Mouse (Mus musculus): Measurements from ENCODE around the gene Radil. TPM values are rescaled to one million over a fixed set of nuclear protein-coding genes. Genes with fewer than 3 reads are reported as not detected.
A peak's percentile ranks its signal among the peaks of the same experiment; 100 is the strongest.

Radil gene
- total RNA-seq, 2 experiments from 2014 or later: 2.0 to 2.4 TPM

DNA sequence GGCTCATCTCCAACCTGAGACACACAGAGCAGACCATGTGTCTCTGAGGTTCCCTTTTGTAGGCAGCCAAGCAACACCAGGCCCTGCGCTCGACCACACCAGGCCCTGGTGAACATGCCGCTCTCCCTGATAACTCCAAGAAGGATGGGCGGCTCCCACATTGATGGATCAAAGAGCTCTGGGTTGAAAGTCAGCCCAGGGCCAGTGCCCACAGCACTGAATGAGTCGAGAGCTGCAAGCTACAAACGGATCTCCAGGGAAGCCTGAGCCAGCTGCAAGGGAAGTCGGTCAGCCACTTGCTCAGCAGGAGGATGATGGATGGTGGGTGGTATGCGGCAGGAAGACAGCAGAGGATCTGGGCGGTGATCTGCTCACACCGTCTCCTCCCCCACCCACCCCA is 93.6 kb downstream of the Radil start:
- intact Hi-C loops (cut with DNase I): no loop called here
- no peak for DNase-seq (ENCODE audit: low spot score)

DNA sequence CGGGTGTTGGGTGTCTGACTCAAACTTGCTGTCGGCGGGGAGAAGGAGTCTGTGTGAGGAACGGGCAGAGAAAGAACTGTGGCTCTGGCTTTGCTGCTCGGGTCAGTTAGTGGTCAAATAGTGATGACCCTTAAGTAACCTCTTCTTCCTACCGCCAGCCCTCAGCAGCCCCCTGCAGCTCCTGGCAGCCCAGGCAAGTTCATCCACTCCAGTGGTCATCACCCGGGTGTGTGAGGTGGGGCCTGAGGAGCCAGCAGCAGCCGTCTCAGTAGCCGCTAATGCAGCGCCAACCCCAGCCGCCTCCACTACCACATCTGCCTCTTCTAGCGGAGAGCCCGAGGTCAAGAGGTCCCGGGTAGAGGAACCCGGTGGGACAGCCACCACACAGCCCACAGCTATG is 94.6 kb downstream of the Radil start:
- no peak for DNase-seq (ENCODE audit: low spot score)
- intact Hi-C loops (cut with DNase I): no loop called here

DNA sequence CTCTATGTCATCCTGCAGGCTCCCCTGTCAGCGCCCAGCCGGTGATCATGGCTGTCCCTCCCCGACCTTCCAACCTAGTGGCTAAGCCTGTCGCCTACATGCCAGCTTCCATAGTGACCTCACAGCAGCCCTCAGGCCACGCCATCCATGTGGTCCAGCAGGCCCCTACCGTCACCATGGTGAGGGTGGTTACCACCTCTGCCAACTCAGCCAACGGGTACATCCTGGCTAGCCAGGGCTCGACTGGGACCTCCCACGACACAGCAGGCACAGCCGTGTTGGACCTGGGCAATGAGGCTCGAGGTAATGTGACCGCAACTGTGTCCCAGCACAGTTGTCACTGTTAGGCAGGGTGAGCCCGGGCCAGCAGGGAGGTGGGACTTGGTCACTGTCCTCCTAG is 97.2 kb downstream of the Radil start:
- intact Hi-C loops (cut with DNase I): no loop called here
- no peak for DNase-seq (ENCODE audit: low spot score)

DNA sequence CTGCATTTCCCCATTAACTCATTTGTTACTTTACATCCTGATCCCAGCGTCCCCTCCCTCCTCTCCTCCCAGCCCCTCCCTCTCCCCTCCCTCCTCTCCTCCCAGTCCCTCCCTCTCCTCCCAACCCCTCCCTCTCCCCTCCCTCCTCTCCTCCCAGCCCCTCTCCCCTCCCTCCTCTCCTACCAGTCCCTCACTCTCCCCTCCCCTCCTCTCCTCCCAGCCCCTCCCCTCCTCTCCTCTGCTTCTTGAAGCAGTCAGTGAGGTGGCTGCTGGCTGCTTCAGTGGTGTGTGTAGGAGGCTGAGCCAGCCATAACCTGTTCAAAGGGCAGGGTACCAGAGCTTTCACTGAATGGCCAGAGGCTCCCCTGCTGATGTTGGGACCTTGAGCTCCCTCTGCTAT is 99.1 kb downstream of the Radil start:
- no peak for DNase-seq (ENCODE audit: low spot score)
- intact Hi-C loops (cut with DNase I): no loop called here

DNA sequence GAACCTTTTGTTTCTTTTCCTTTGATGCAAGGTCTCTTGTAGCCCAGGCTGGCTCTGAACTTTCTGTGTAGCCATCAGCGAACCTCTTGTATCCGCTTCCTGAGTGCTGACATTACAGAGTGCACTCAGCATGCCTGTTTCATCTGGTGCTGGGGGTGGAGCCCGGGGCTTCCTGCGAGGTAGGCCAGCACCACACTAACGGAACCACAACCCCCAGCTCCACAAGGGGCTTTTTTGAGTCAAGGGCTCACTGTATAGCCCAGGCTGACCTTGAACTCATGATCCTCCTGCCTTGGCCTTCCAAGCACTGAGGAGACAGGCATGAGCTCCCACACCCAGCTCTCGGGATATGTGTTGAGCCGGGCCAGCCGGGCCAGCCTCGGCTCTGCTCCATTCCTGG is 100.1 kb downstream of the Radil start:
- intact Hi-C loops (cut with DNase I): no loop called here
- DNase-seq (ENCODE audit: low spot score): no peak

DNA sequence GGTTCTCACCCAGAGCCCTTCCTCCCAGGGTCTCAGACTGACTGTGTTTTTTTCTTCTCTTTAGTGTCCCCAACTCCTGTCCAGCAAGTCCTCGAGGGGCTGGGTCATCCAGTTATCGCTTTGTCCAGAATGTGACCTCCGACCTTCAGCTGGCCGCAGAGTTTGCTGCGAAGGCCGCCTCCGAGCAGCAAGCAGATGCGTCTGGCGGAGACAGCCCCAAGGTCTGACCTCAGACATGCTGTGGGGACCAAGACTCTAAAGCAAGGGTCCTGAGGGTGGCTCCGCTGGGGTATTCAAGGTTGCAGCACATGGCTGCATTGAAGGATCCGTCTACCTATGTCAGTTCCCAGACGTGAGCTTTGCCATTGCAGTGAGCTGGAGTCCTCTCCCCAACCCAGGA is 102.3 kb downstream of the Radil start:
- no peak for DNase-seq (ENCODE audit: low spot score)
- intact Hi-C loops (cut with DNase I): loop anchor here (1.0 to 10.0 kb wide), 3 partner anchors 81 to 1604 kb away; no protein-coding TSS in a partner anchor

DNA sequence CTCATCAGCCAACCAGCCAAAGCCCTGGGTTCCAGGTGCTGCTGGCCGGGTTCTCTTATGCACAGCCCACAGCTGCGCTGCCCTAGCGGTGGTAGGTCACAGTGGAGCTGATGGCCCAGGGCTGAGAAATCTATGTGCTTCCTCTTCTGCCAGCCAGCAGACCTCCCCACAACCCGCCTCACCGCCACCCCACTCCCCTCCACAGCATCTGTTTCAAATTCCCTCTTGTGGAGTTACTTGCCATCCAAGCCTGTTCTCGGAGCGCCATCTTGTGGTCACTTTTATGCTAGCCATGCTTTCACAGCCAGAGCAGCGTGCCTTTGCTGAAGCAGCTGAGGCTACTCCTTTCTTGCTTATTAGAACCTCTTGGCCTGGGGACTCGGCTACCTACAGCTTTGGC is 102.8 kb downstream of the Radil start:
- intact Hi-C loops (cut with DNase I): loop anchor here (1.0 to 10.0 kb wide), 3 partner anchors 81 to 1603 kb away; no protein-coding TSS in a partner anchor
- DNase-seq (ENCODE audit: low spot score): peak; percentile 61

DNA sequence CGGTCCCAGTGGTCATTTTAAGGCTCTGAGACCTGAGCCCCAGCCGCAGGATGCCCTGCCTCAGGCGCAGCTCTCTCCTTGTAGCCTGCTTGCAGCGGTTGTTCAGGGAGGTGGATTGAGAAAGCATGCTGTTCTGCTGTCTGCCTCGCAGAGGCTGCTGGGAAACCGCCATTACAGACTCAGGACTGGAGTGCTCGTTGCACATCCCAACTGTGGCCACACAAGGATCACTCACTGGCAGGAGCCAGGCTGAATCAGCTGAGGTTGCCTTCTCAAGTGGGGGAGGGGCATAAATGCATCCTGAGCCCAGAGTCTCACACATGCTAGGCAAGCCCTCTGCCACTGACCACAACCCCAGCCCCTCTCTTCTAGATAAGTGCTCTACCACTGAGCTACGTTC is 105.2 kb downstream of the Radil start:
- DNase-seq (ENCODE audit: low spot score): no peak
- intact Hi-C loops (cut with DNase I): loop anchor here (1.0 to 10.0 kb wide), 2 partner anchors 77 to 1601 kb away; no protein-coding TSS in a partner anchor

DNA sequence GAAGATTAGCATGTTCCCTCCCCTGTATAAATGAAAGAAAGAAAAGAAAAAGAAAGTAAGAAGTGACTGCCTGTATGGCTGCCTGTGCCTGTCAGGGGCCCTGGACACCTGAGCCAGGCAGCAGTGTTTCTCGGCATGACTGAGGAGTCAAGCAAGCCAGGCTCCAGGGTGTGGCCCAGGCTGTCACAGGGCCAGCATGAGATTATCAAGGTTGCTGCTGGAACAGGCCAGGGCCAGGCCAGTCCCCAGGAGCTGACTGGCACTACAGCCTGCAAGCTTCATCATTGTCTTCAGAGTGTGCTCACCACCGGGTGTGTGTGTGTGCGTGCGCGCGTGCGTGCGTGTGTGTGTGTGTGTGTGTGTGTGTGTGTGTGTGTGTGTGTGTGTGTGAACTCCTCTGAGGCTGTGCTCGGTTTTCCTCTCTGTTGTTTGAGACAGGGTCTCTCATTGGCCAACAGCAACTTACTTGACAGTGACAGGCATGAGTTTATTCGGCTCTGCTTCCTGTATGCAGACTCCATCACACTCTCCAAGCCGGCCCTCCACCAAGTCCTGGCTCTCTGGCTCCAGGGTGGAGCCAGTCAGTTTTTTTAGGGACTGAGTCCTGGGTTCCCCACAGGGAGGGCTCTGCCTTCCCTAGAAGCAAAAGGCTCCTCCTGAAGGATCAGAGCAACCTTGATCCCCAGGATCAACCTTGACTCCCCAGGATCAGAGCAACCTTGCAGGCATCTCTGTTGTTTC is 105.9 kb downstream of the Radil start:
- intact Hi-C loops (cut with DNase I): loop anchor here (1.0 to 10.0 kb wide), 2 partner anchors 77 to 1600 kb away; no protein-coding TSS in a partner anchor
- no peak for DNase-seq (ENCODE audit: low spot score)

DNA sequence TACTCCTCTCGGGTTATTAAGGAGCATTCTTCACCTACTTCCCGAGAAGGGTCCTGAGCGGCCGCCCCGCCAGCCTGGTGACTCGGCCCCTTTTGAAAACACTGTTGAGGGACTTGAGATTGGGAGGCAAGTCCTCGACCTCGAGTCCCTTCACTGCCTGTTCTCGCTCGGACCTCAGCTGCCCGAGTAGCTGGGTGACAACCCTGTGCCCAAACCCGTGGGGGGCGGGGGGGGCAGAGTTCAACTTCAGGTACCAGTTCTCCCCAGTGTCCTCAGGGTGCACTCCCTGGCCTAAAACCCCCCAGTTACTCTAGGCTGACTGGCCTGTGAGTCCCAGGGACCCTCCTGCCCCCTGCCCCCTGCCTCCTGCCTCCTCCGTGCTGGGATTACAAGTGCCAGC is 106.9 kb downstream of the Radil start:
- intact Hi-C loops (cut with DNase I): loop anchor here (10.0 kb wide), 1 partner anchor 1599 kb away; no protein-coding TSS in a partner anchor
- no peak for DNase-seq (ENCODE audit: low spot score)

DNA sequence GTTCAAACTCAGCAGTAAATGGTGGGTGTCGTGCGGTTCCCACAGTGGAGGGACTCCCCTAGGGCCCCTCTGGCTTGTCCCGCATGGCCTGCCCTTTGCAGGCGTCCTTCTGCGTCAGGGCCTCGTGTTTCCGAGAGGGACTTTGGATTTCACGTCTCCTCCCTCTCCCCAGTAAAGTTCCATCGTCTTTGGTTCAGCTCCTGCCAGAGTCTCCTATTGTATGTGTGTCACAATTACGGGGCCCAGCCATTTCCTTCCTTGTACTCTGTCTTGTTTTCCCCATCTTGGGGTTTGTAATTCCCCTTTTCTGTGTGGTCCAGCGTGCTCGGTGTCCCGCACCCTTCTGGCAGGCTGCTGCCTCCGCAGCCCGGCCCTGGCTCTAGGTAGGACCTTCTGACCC is 107.4 kb downstream of the Radil start:
- DNase-seq (ENCODE audit: low spot score): no peak
- intact Hi-C loops (cut with DNase I): loop anchor here (10.0 kb wide), 1 partner anchor 1599 kb away; no protein-coding TSS in a partner anchor

DNA sequence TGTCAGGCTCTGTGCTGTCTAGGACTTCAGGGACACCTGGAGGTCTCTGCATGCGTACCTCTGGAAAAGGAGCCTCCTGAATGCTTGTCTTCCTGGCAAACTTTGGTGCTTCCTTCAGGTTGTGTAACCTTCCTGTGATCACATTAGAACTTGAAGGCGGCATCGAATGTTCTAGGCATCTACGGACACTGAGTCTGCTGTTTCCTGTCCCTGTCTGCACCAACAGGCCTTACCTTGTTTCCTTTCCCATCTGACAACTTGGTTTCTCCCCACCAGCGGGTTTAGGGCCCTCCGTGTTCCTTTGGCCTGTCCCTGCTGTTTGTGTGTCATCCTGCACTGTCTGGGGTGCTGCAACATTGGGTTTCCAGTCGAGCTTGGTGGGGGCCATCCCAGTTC is 108.9 kb downstream of the Radil start:
- DNase-seq (ENCODE audit: low spot score): no peak
- intact Hi-C loops (cut with DNase I): loop anchor here (1.0 to 10.0 kb wide), 2 partner anchors 21 to 1597 kb away; partner anchors contain the start of gene Ap5z1

DNA sequence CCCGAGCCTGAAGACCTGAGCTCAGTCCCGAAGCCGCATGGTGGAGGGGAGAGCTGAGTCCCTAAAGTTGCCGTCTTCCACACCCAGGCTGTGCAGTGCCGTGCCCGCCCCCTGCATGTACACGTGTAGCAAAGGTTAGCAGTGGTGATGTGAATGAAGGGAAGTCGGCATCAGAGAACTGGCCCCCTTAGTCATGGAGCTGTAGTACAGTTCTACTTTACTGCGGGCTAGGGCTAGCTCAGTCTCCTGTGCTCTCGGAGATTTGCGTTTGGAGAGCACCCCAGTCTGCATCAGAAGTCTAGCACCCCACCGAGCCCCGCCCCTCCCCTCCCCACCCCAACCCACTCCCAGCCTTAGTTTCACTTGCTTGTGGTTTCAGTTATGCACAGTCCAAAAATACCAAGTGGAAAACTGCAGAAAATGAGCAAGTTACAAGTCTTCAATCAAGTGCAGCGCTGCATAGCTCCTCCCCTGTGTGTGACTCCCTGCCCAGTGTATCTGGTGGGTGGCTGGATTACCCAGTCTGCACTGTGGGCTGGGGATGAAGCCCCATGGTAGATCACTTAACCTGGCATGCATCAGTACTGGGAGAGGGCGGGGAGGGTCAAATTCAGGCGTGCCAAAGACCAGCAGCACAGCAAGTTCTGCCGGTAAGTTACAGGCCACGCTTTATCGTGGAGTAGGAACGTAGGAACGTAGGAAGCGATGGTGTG is 109.4 kb downstream of the Radil start:
- intact Hi-C loops (cut with DNase I): loop anchor here (1.0 to 10.0 kb wide), 3 partner anchors 22 to 1597 kb away; partner anchors contain the start of gene Ap5z1
- no peak for DNase-seq (ENCODE audit: low spot score)

DNA sequence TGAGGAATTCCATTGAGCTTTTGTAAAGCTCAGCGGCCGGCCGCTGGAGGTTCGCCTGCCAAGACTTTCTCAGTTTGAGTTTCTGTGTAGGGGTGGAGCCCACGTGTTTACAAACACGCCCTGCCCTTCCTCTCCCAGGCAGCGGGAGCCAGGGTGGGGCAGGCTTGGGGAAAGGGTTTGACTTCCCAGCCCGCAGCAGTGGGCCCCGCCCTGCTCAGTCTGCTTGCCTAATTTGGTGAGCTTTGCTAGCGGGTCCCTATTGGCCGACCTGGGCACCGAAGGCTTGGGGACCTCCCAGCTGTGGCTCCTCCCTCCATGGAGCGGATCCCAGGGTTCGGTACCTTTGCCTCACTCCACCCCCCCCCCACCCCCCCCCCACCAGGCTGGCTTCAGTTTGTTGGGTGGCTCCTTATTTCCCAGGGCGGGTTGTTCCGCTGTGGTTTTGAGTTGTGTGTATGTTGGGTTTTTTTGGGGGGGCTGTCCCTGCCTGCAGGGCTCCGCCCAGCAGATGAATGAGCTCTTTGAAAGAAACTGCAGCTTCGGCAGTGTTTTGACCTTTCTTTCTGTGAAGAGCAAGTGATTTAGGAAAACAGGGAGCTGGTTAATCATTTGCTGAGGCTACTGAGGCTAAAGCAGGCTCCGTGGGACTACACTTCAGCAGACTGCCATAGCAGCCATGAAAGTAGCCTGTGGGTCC is 110.3 kb downstream of the Radil start:
- intact Hi-C loops (cut with DNase I): loop anchor here (2.0 to 10.0 kb wide), 2 partner anchors 38 to 1596 kb away; no protein-coding TSS in a partner anchor
- DNase-seq (ENCODE audit: low spot score): peak; percentile 98

DNA sequence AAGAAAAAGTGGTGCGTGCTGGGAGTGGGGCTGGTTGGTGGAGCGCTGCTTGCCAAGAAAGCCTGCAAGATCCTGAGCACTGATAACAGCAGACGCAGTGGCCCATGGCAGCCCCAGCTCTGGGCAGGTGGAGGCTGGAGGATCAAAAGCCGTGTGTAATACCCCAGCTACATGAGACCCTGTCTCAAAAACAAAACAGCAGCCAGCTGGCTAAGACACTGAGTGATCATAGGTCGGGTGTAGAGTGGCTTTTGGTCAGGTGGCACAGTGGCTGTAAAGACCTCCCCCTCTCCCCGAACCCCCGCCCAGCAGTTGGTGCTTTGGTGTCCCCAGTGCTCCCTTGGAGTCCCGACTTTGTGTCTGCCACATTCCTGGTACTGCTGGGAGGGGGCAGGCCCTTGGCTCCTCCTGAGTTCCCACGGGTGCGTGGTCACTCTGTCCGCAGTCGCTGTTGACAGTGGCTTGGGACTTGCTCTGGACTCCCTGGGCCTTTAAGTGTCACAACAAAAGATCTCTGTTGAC is 110.9 kb downstream of the Radil start:
- intact Hi-C loops (cut with DNase I): loop anchor here (2.0 to 10.0 kb wide), 3 partner anchors 15 to 1595 kb away; no protein-coding TSS in a partner anchor
- no peak for DNase-seq (ENCODE audit: low spot score)

DNA sequence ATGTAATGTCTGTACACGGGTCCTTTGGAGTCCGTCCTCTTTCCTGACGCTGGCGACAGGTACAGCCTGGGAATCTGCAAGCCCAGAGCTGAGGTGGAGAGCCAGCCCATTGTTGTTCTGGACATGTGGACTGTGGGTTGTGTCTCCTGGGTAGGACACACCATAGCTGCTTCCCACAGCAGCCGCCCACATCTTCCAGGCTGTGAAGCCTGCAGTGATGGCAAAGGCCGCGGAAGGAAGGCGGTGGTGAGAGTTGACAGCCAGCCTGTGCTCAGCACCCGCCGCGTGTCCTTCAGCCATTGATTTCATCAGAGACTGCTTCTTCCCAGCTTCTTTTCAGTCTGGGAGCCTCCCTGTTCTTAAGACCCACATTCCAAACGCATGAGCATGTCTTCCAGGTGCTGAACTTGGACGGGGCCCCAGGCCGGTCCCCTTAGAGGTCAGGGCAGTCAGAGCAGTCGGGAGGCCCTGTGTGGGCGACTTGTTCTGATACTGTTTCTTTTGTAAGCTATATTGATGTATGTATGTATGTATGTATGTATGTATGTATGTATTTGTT is 112.4 kb downstream of the Radil start:
- no peak for DNase-seq (ENCODE audit: low spot score)
- intact Hi-C loops (cut with DNase I): loop anchor here (2.0 kb wide), 1 partner anchor 14 kb away; no protein-coding TSS in a partner anchor

DNA sequence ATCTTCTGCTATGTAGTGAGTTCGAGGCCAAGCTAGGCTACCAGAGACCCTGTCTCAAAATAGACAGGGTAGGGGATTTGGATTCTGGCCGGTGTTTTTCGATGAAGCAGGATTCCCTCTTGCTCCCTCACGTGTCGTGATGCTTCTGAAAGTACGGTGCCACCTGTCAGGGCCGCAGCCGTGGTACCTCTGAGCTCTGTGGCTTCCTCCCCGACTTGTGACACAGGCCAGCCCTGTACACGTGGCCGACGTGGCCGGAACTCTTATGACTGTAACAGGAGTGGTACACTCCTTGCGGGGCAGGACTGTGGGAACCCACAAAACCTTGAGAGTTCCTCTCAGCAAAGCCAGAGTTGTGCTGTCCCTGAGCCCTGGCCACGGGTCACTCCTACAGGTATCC is 115.2 kb downstream of the Radil start:
- intact Hi-C loops (cut with DNase I): no loop called here

More for the DNA sequence above, 115.2 kb downstream of the Radil start:
- no peak for DNase-seq (ENCODE audit: low spot score)

All from heart, postnatal 25 days (tissue).